Comparison of ENCODE assay signal across 11 mouse cellular contexts in genomic region chr10:84401189-84401588, GRCm38 (mm10). TPM values are rescaled to one million over a fixed set of nuclear protein-coding genes. Genes with fewer than 3 reads are reported as not detected.
DNase-seq lines count a peak whose midpoint lies in the region; ATAC-seq and TF ChIP-seq lines count a peak whose summit lies in the region.
"Had no signal": no experiment of that assay in that cellular context is flagged by ENCODE, and none has a peak within 500 bp of the region (broad histone marks: within the 10 kb centered on the region; RNA-seq: fewer than 3 reads in every experiment).

No protein-coding gene starts in this region.

- H3K9me3 ChIP-seq in forebrain, embryonic 15.5 days: no peaks in the 10 kb centered on the region
- H3K9me3 ChIP-seq in midbrain, embryonic 12.5 days: no peaks in the 10 kb centered on the region
- no peaks in the 10 kb centered on the region for H3K9me3 ChIP-seq in heart, embryonic 10.5 days
- H3K9me3 ChIP-seq: limb, embryonic 15.5 days had no signal

- H3K27me3 ChIP-seq in forebrain, embryonic 15.5 days: no peaks in the 10 kb centered on the region
- no peaks in the 10 kb centered on the region for H3K27me3 ChIP-seq in midbrain, embryonic 12.5 days
- H3K27me3 ChIP-seq in heart, embryonic 10.5 days (ENCODE audit: insufficient read depth, poor library complexity, severe bottlenecking): no peaks in the 10 kb centered on the region
- H3K27me3 ChIP-seq: limb, embryonic 15.5 days had no signal

- ATAC-seq in forebrain, embryonic 15.5 days (replicated peaks): no peak
- ATAC-seq in midbrain, embryonic 12.5 days (ENCODE audit: low FRiP score, low read depth): peak; percentile 34; the same call in 1 of the 2 replicates

- H3K4me3 ChIP-seq in bone marrow macrophage, adult 2 months (ENCODE audit: insufficient read depth, low read length): no peak overlapping the region
- no peak overlapping the region for H3K4me3 ChIP-seq in forebrain, embryonic 15.5 days
- H3K4me3 ChIP-seq in midbrain, embryonic 12.5 days: no peak overlapping the region
- no peak overlapping the region for H3K4me3 ChIP-seq in heart, embryonic 10.5 days
- H3K4me3 ChIP-seq: limb, embryonic 15.5 days had no signal

- TF ChIP-seq POLR2A in bone marrow macrophage, adult 2 months (IDR thresholded peaks at IDR 0.05; ENCODE audit: borderline replicate concordance, low read depth, low read length): no peak

- no peak for TF ChIP-seq CTCF in bone marrow macrophage, adult 2 months (IDR thresholded peaks at IDR 0.05; ENCODE audit: low read depth, low read length)

- DNase-seq in embryo, embryonic 10 days (ENCODE audit: low spot score): peak; percentile 26
- no peak for DNase-seq in embryo, embryonic 10.5 days (ENCODE audit: low spot score)
- no peak for DNase-seq in heart, embryonic 10.5 days (ENCODE audit: low spot score)
- DNase-seq in kidney, postnatal 14 days: no peak
- no peak for DNase-seq in spleen, postnatal 10 days (ENCODE audit: low spot score in 2 of 2)
- DNase-seq: thymus, adult 2 months had no signal

- WGBS in forebrain, embryonic 15.5 days: 9% methylated on average over 4 of the region's 4 CpGs
- WGBS in midbrain, embryonic 12.5 days: 18% methylated on average over 4 of the region's 4 CpGs
- 64% methylated on average over 4 of the region's 4 CpGs for WGBS in heart, embryonic 10.5 days

- no peak overlapping the region for H3K9ac ChIP-seq in forebrain, embryonic 15.5 days (replicated peaks)
- H3K9ac ChIP-seq in midbrain, embryonic 12.5 days (replicated peaks): no peak overlapping the region
- H3K9ac ChIP-seq: limb, embryonic 15.5 days had no signal

- peak overlapping the region; percentile 84 for H3K27ac ChIP-seq in bone marrow macrophage, adult 2 months (ENCODE audit: insufficient read depth, low read depth, low read length)
- H3K27ac ChIP-seq in forebrain, embryonic 15.5 days (replicated peaks): peak overlapping the region; percentile 60; the same call in 1 of the 2 replicates
- peak overlapping the region; percentile 39 for H3K27ac ChIP-seq in midbrain, embryonic 12.5 days (replicated peaks)
- H3K27ac ChIP-seq in heart, embryonic 10.5 days: no peak overlapping the region
- H3K27ac ChIP-seq: limb, embryonic 15.5 days had no signal

- peaks cover 47% of the 10 kb centered on the region for H3K4me1 ChIP-seq in bone marrow macrophage, adult 2 months (ENCODE audit: control insufficient read depth, insufficient read depth, low read length)
- H3K4me1 ChIP-seq in forebrain, embryonic 15.5 days: peaks cover 56% of the 10 kb centered on the region
- peaks cover 32% of the 10 kb centered on the region for H3K4me1 ChIP-seq in midbrain, embryonic 12.5 days
- H3K4me1 ChIP-seq in heart, embryonic 10.5 days: peaks cover 40% of the 10 kb centered on the region

- H3K4me2 ChIP-seq in forebrain, embryonic 15.5 days (replicated peaks): no peak overlapping the region
- no peak overlapping the region for H3K4me2 ChIP-seq in midbrain, embryonic 12.5 days (replicated peaks)
- H3K4me2 ChIP-seq: heart, embryonic 11.5 days; limb, embryonic 15.5 days had no signal

- no peaks in the 10 kb centered on the region for H3K36me3 ChIP-seq in forebrain, embryonic 15.5 days
- H3K36me3 ChIP-seq in midbrain, embryonic 12.5 days: no peaks in the 10 kb centered on the region
- 0 out of 2 replicates have a peak, but pooled peaks cover 4% of the 10 kb centered on the region for H3K36me3 ChIP-seq in heart, embryonic 10.5 days

RNA-seq across cellular contexts. Expression of gene Nuak1, which starts 39.2 kb away (rescaled TPM):
- 11.4 and 13.4 TPM in 2 replicates for polyA plus RNA-seq in bone marrow macrophage, adult 2 months (2012; ENCODE audit: insufficient read depth, insufficient read length, missing spikeins)
- polyA plus RNA-seq in forebrain, embryonic 15.5 days (2015; fragmentation: Nextera tagmentation; extraction: Ambion mirVana): 11.6 and 12.6 TPM in 2 replicates
- polyA plus RNA-seq in midbrain, embryonic 12.5 days (2016; fragmentation: Nextera tagmentation; extraction: Ambion mirVana): 3.7 and 4.5 TPM in 2 replicates
- 1.8 and 1.9 TPM in 2 replicates for polyA plus RNA-seq in heart, embryonic 10.5 days (2016; fragmentation: Nextera tagmentation; extraction: Ambion mirVana)
